Mouse (Mus musculus) erythroblast, embryonic 14.5 days (primary cell): ENCODE data around the gene Dnaic2.

Experiments
- GATA1 ChIP-seq: IDR thresholded peaks from 2 replicates; pipeline ENCODE4 v1.6.1; 2012; ENCODE audit warnings: low read length, inconsistent platforms, mixed read lengths
- TAL1 ChIP-seq: IDR thresholded peaks from 3 replicates; pipeline ENCODE4 v1.6.1; 2012; ENCODE audit warnings: low read length, inconsistent platforms, mixed read lengths

- no peak for TF ChIP-seq TAL1
- no peak for TF ChIP-seq GATA1
Observed at GRCm38 (mm10) chr11:114802540-114803267, 75.5 kb downstream of the Dnaic2 start.
